Mouse (Mus musculus): ENCODE results near the gene Itga2.

The Itga2 gene

GRCm38 (mm10) chr13:114878667-114879066 is 53.2 kb downstream of the Itga2 start:
- no peak for DNase-seq (ENCODE audit: low read depth)

GRCm38 (mm10) chr13:114876005-114876520 is 55.8 kb downstream of the Itga2 start:
- no peak for DNase-seq (ENCODE audit: low read depth)

- DNase-seq (ENCODE audit: low read depth): no peak
Measured at GRCm38 (mm10) chr13:114874738-114875137, 57.2 kb downstream of the Itga2 start.

GRCm38 (mm10) chr13:114857525-114857924 is 74.4 kb downstream of the Itga2 start:
- no peak for DNase-seq (ENCODE audit: low read depth)

GRCm38 (mm10) chr13:114856269-114856627 is 75.7 kb downstream of the Itga2 start:
- DNase-seq (ENCODE audit: low read depth): no peak

- no peak for DNase-seq (ENCODE audit: low read depth)
Measured at GRCm38 (mm10) chr13:114855573-114856268, 76.2 kb downstream of the Itga2 start.

GRCm38 (mm10) chr13:114854428-114854827 is 77.5 kb downstream of the Itga2 start:
- no peak for DNase-seq (ENCODE audit: low read depth)

- DNase-seq (ENCODE audit: low read depth): no peak
Measured at GRCm38 (mm10) chr13:114854023-114854422, 77.9 kb downstream of the Itga2 start.

- no peak for DNase-seq (ENCODE audit: low read depth)
Measured at GRCm38 (mm10) chr13:114853152-114853551, 78.7 kb downstream of the Itga2 start.

GRCm38 (mm10) chr13:114852264-114853111 is 79.4 kb downstream of the Itga2 start:
- no peak for DNase-seq (ENCODE audit: low read depth)

- DNase-seq (ENCODE audit: low read depth): no peak
Measured at GRCm38 (mm10) chr13:114848945-114849344, 83.0 kb downstream of the Itga2 start.

GRCm38 (mm10) chr13:114845804-114846203 is 86.1 kb downstream of the Itga2 start:
- no peak for DNase-seq (ENCODE audit: low read depth)

GRCm38 (mm10) chr13:114843318-114843717 is 88.6 kb downstream of the Itga2 start:
- DNase-seq (ENCODE audit: low read depth): no peak

GRCm38 (mm10) chr13:114840545-114840944 is 91.4 kb downstream of the Itga2 start:
- DNase-seq (ENCODE audit: low read depth): no peak

GRCm38 (mm10) chr13:114839098-114839497 is 92.8 kb downstream of the Itga2 start:
- DNase-seq (ENCODE audit: low read depth): no peak

- DNase-seq (ENCODE audit: low read depth): no peak
Measured at GRCm38 (mm10) chr13:114838535-114838990, 93.3 kb downstream of the Itga2 start.

- DNase-seq (ENCODE audit: low read depth): no peak
Measured at GRCm38 (mm10) chr13:114837061-114837460, 94.8 kb downstream of the Itga2 start.

- DNase-seq (ENCODE audit: low read depth): no peak
Measured at GRCm38 (mm10) chr13:114834580-114834979, 97.3 kb downstream of the Itga2 start.

- no peak for DNase-seq (ENCODE audit: low read depth)
Measured at GRCm38 (mm10) chr13:114833351-114833750, 98.5 kb downstream of the Itga2 start.

- no peak for DNase-seq (ENCODE audit: low read depth)
Measured at GRCm38 (mm10) chr13:114832761-114833160, 99.1 kb downstream of the Itga2 start.

- DNase-seq (ENCODE audit: low read depth): peak; percentile 31
Measured at GRCm38 (mm10) chr13:114831367-114831833, 100.5 kb downstream of the Itga2 start.

GRCm38 (mm10) chr13:114825377-114825855 is 106.5 kb downstream of the Itga2 start:
- no peak for DNase-seq (ENCODE audit: low read depth)

- DNase-seq (ENCODE audit: low read depth): no peak
Measured at GRCm38 (mm10) chr13:114822871-114823270, 109.0 kb downstream of the Itga2 start.

Measured in c-Kit-positive CD71-positive TER-119-negative erythroid progenitor cells, embryonic 14.5 days (primary cell).